Mouse (Mus musculus): ENCODE data around the gene Fbxl16. TPM values are rescaled to one million over a fixed set of nuclear protein-coding genes. Genes with fewer than 3 reads are reported as not detected.
A peak's percentile ranks its signal among the peaks of the same experiment; 100 is the strongest.

The Fbxl16 gene
- total and polyA plus RNA-seq, 2 experiments = 0.33 TPM; not detected in 1

GRCm38 (mm10) chr17:25773549-25774120 is 35.2 kb upstream of the Fbxl16 start, which contains the start of gene Narfl:
Gene Narfl (plus strand): TSS chr17:25773776.
- TF ChIP-seq POLR2A (IDR thresholded peaks at IDR 0.05; ENCODE audit: extremely low read depth, insufficient read depth, low read length) = peak; percentile 72
- TF ChIP-seq CTCF (IDR thresholded peaks at IDR 0.05; ENCODE audit: low read depth, low read length) = peak; percentile 95
- peak; percentile 93 for DNase-seq (ENCODE audit: extremely low read depth, low read depth, low spot score)
- Histone ChIP-seq H3K36me3 (ENCODE audit: control insufficient read depth, insufficient read depth, low read length) (peaks cover 3% of the 10 kb centered on the region; the same call in 1 of the 2 replicates), H3K4me3 (ENCODE audit: insufficient read depth, low read depth, low read length) (peak within 1 kb of the TSS; percentile 85), H3K27me3 (ENCODE audit: control insufficient read depth, insufficient read depth, low read length) (no peaks in the 10 kb centered on the region), H3K4me1 (ENCODE audit: control insufficient read depth, insufficient read depth, low read length) (peaks cover 4% of the 10 kb centered on the region; the same call in 1 of the 2 replicates), H3K79me2 (ENCODE audit: control insufficient read depth, insufficient read depth, low read length) (0 out of 2 replicates have a peak, but pooled peaks cover 6% of the 10 kb centered on the region), H3K9ac (ENCODE audit: low read depth, low read length) (peak within 1 kb of the TSS; percentile 84), H3K27ac (replicated peaks; ENCODE audit: insufficient read depth, low read depth, low read length) (0 out of 2 replicates have a peak within 1 kb of the TSS, but pooled peaks have one; percentile 26)
- under 1% methylated on average over 37 of the region's 37 CpGs for WGBS

DNA sequence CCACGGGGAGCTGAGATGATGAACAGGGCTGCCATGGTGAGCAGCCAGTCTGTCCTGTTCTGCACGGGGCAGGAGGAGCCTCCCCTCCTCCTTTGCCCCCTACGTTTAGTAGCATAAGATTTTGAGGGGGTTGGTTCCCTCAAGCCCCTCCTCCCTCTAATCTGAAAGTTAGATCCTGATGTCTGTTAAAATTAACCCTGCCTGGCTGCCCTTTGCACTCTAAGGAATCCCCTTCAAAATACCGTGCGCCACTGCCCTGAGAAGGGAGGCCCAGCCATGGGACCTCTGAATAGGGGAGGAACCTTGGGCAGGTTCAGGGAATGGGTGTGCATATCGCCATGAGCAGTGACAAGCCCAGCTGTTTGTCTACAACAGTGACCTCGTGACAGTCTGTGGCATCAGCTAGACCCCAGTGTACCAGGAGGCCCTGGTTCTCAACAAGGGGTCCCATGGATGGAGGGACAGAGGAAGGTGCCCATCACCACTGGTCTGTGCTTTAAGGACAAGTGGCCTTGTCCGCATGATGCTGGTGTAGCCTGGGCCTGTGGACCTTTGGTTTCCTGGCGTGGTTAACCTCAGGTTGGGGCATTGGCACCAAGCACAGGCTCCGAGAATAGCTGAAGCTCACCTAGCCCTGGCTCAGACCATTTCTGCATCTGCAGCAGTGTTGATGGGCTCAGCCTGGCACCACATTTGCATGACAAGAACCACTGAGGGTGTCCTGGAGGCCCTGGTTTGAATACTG is 33.4 kb upstream of the Fbxl16 start:
- H3K9ac ChIP-seq (ENCODE audit: low read depth, low read length) = no peak overlapping the region
- TF ChIP-seq CTCF (IDR thresholded peaks at IDR 0.05; ENCODE audit: low read depth, low read length) (no peak), POLR2A (IDR thresholded peaks at IDR 0.05; ENCODE audit: extremely low read depth, insufficient read depth, low read length) (no peak)
- H3K27me3 ChIP-seq (ENCODE audit: control insufficient read depth, insufficient read depth, low read length) = no peaks in the 10 kb centered on the region
- peaks cover 4% of the 10 kb centered on the region; the same call in 1 of the 2 replicates for H3K4me1 ChIP-seq (ENCODE audit: control insufficient read depth, insufficient read depth, low read length)
- DNase-seq (ENCODE audit: extremely low read depth, low read depth, low spot score) = no peak
- H3K4me3 ChIP-seq (ENCODE audit: insufficient read depth, low read depth, low read length) = no peak overlapping the region
- peaks cover 5% of the 10 kb centered on the region; the same call in 1 of the 2 replicates for H3K36me3 ChIP-seq (ENCODE audit: control insufficient read depth, insufficient read depth, low read length)
- H3K27ac ChIP-seq (replicated peaks; ENCODE audit: insufficient read depth, low read depth, low read length) = no peak overlapping the region
- 0 out of 2 replicates have a peak, but pooled peaks cover 6% of the 10 kb centered on the region for H3K79me2 ChIP-seq (ENCODE audit: control insufficient read depth, insufficient read depth, low read length)
- WGBS = 82% methylated on average over 10 of the region's 10 CpGs

GRCm38 (mm10) chr17:25777948-25778347 is 30.9 kb upstream of the Fbxl16 start:
- no peak for TF ChIP-seq CTCF (IDR thresholded peaks at IDR 0.05; ENCODE audit: low read depth, low read length)
- TF ChIP-seq POLR2A (IDR thresholded peaks at IDR 0.05; ENCODE audit: extremely low read depth, insufficient read depth, low read length) = no peak
- 95% methylated on average over 5 of the region's 5 CpGs for WGBS
- peaks cover 5% of the 10 kb centered on the region; the same call in 1 of the 2 replicates for H3K36me3 ChIP-seq (ENCODE audit: control insufficient read depth, insufficient read depth, low read length)

DNA sequence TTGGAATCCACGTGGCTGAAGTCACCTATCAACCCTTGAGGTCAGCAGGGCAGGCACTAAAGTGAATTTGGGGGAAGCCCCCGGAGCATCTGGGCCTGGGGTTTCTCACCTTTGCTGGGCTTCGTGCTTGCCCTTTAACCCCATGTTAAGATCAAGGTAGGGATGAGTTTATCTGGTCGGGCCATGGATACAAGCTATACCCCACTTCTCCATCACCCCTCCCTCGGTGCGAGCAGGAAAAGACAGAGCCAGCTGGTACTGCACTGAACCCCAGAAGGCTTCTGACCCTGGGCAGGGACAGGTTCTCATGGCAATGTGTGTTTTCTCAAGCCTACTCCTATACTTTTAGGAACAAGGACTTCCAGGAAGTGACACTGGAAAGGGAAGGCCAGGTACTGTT is 27.5 kb upstream of the Fbxl16 start:
- Histone ChIP-seq H3K27me3 (ENCODE audit: control insufficient read depth, insufficient read depth, low read length) (no peaks in the 10 kb centered on the region), H3K4me1 (ENCODE audit: control insufficient read depth, insufficient read depth, low read length) (peaks cover 3% of the 10 kb centered on the region; the same call in 1 of the 2 replicates), H3K27ac (replicated peaks; ENCODE audit: insufficient read depth, low read depth, low read length) (no peak overlapping the region), H3K9ac (ENCODE audit: low read depth, low read length) (no peak overlapping the region), H3K36me3 (ENCODE audit: control insufficient read depth, insufficient read depth, low read length) (peaks cover 5% of the 10 kb centered on the region; the same call in 1 of the 2 replicates), H3K4me3 (ENCODE audit: insufficient read depth, low read depth, low read length) (no peak overlapping the region), H3K79me2 (ENCODE audit: control insufficient read depth, insufficient read depth, low read length) (no peaks in the 10 kb centered on the region)
- TF ChIP-seq POLR2A (IDR thresholded peaks at IDR 0.05; ENCODE audit: extremely low read depth, insufficient read depth, low read length) = no peak
- TF ChIP-seq CTCF (IDR thresholded peaks at IDR 0.05; ENCODE audit: low read depth, low read length) = no peak
- no peak for DNase-seq (ENCODE audit: extremely low read depth, low read depth, low spot score)
- WGBS = 77% methylated on average over 6 of the region's 6 CpGs

More at GRCm38 (mm10) chr17:25777948-25778347, 30.9 kb upstream of the Fbxl16 start:
- Histone ChIP-seq H3K27ac (replicated peaks; ENCODE audit: insufficient read depth, low read depth, low read length) (no peak overlapping the region), H3K9ac (ENCODE audit: low read depth, low read length) (no peak overlapping the region), H3K4me1 (ENCODE audit: control insufficient read depth, insufficient read depth, low read length) (peaks cover 4% of the 10 kb centered on the region; the same call in 1 of the 2 replicates), H3K4me3 (ENCODE audit: insufficient read depth, low read depth, low read length) (no peak overlapping the region), H3K79me2 (ENCODE audit: control insufficient read depth, insufficient read depth, low read length) (0 out of 2 replicates have a peak, but pooled peaks cover 6% of the 10 kb centered on the region), H3K27me3 (ENCODE audit: control insufficient read depth, insufficient read depth, low read length) (no peaks in the 10 kb centered on the region)
- no peak for DNase-seq (ENCODE audit: extremely low read depth, low read depth, low spot score)

DNA sequence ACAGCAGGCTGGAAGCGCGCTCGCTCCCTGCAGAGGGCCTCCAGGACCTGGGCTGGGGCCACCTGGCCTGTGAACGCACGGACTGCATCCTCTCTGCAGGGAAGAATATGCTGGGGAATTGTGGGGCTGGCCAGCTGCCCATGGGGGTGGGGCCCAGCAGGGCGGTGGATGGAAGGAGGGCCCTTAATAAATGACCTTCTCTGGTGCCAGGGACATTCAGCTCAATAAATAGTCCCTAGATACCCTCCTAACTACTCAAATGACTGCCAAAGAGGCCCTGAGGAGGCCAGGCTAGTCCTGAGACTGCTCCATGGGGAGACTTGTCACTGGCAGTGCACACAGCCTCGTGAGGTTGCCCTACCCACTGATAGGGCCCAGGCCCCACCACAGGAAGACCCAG is 25.8 kb upstream of the Fbxl16 start:
- Histone ChIP-seq H3K9ac (ENCODE audit: low read depth, low read length) (no peak overlapping the region), H3K27ac (replicated peaks; ENCODE audit: insufficient read depth, low read depth, low read length) (no peak overlapping the region), H3K79me2 (ENCODE audit: control insufficient read depth, insufficient read depth, low read length) (no peaks in the 10 kb centered on the region), H3K27me3 (ENCODE audit: control insufficient read depth, insufficient read depth, low read length) (no peaks in the 10 kb centered on the region), H3K4me3 (ENCODE audit: insufficient read depth, low read depth, low read length) (no peak overlapping the region), H3K4me1 (ENCODE audit: control insufficient read depth, insufficient read depth, low read length) (peaks cover 3% of the 10 kb centered on the region; the same call in 1 of the 2 replicates), H3K36me3 (ENCODE audit: control insufficient read depth, insufficient read depth, low read length) (peaks cover 2% of the 10 kb centered on the region; the same call in 1 of the 2 replicates)
- no peak for TF ChIP-seq CTCF (IDR thresholded peaks at IDR 0.05; ENCODE audit: low read depth, low read length)
- TF ChIP-seq POLR2A (IDR thresholded peaks at IDR 0.05; ENCODE audit: extremely low read depth, insufficient read depth, low read length) = no peak
- 73% methylated on average over 7 of the region's 7 CpGs for WGBS
- no peak for DNase-seq (ENCODE audit: extremely low read depth, low read depth, low spot score)

Data from liver, adult 2 months (tissue).